Mouse (Mus musculus): ENCODE data around the gene Mfng. TPM values are rescaled to one million over a fixed set of nuclear protein-coding genes. Genes with fewer than 3 reads are reported as not detected.

Mfng gene
- polyA plus RNA-seq, 1 experiment from 2014 or later: 12.4 TPM

DNA sequence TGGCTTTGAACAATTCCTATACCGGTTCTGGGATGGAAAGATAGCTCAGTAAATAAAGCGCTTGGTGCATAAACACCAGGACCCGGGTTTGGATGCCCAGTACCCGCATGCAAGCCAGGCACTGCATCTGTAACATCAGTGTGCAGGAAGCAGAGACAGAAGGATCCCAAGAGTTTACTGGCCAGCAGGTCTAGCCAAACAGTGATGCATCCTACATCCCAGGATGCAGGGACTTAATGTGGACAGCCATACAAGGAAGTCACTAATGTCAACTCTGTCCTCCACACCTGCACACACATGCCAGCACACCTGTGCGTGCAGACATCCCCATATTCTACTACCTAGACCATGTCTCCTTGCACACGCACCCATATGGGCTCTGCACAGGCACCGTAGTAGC, 12.0 kb upstream of the Mfng start:
- H3K4me2 ChIP-seq: no peak overlapping the region
- DNase-seq (ENCODE audit: low spot score) (no peak), ATAC-seq (replicated peaks; ENCODE audit: low FRiP score) (no peak)
- no peak overlapping the region for H3K27ac ChIP-seq (ENCODE audit: low read depth, low read length)
- WGBS: 85% methylated on average over 7 of the region's 7 CpGs
- H3K9ac ChIP-seq (ENCODE audit: low read depth, low read length): no peak overlapping the region
- no peaks in the 10 kb centered on the region for H3K27me3 ChIP-seq (replicated peaks; ENCODE audit: control insufficient read depth, insufficient read depth, low read length)
- H3K4me1 ChIP-seq (replicated peaks; ENCODE audit: control insufficient read depth, insufficient read depth, low read length): peaks cover 11% of the 10 kb centered on the region
- H3K9me3 ChIP-seq (ENCODE audit: control insufficient read depth, low read length): no peaks in the 10 kb centered on the region
- H3K36me3 ChIP-seq (ENCODE audit: control insufficient read depth, insufficient read depth, low read length): no peaks in the 10 kb centered on the region
- H3K4me3 ChIP-seq (ENCODE audit: low read depth, low read length): no peak overlapping the region

DNA sequence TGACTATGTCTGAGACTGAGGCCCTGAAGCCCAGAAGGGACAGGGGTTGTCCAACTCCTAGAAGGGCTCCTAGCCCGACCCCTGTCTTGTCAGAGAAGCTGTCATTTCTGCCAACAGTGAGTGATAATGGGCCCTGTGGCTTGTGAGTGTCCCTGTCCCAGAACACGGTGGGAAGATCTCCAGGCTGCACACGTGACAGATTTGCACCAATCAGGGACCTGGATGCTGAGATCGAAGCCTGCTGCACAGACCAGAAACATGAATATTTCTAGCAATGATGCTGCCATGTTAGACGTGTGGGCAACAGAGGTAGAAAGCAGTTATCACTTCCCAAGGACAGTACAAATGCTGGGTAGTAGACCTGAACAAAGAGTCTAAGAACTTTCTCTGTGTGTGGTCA, 11.2 kb upstream of the Mfng start:
- no peaks in the 10 kb centered on the region for H3K36me3 ChIP-seq (ENCODE audit: control insufficient read depth, insufficient read depth, low read length)
- H3K9ac ChIP-seq (ENCODE audit: low read depth, low read length): no peak overlapping the region
- no peaks in the 10 kb centered on the region for H3K27me3 ChIP-seq (replicated peaks; ENCODE audit: control insufficient read depth, insufficient read depth, low read length)
- H3K27ac ChIP-seq (ENCODE audit: low read depth, low read length): no peak overlapping the region
- 66% methylated on average over 5 of the region's 5 CpGs for WGBS
- H3K4me1 ChIP-seq (replicated peaks; ENCODE audit: control insufficient read depth, insufficient read depth, low read length): peaks cover 11% of the 10 kb centered on the region
- H3K4me3 ChIP-seq (ENCODE audit: low read depth, low read length): no peak overlapping the region
- no peak overlapping the region for H3K4me2 ChIP-seq
- H3K9me3 ChIP-seq (ENCODE audit: control insufficient read depth, low read length): no peaks in the 10 kb centered on the region
- ATAC-seq (replicated peaks; ENCODE audit: low FRiP score): no peak
- no peak for DNase-seq (ENCODE audit: low spot score)

DNA sequence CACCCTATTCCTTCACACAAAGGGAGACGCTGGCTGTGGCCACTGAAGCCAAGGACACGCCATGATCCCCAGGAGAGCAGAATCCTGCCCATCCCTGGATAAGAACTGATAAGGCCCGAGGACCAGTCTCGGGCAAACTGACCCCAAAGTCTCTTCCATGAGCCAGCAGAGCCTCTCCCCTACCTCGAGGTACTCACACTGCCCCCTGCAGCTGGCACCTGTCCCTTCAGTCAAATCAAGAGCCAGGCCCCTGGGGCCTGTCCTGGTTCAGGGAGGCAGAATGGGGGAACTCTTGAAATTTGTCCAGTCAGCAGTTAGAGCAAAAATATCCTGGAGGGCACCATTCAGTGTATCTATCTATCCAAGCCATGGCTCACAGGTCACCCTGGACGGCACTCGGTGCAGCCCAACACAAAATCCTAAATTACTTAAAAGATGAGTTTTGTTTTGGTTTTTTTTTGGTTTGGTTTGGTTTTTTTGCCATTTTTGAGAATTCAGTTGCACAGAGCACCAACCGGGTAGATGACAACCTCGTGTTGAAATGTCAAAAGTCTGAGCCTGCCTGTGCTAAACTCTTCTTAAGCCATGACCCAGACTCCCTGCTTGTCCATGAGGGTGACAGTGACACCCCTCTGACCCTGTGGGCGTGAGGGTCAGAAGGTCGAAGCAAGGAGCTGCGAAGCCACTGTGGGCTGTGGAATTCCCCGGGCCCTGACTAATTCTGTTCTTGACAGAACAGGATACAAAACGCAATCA, 9.3 kb upstream of the Mfng start:
- no peak for DNase-seq (ENCODE audit: low spot score)

DNA sequence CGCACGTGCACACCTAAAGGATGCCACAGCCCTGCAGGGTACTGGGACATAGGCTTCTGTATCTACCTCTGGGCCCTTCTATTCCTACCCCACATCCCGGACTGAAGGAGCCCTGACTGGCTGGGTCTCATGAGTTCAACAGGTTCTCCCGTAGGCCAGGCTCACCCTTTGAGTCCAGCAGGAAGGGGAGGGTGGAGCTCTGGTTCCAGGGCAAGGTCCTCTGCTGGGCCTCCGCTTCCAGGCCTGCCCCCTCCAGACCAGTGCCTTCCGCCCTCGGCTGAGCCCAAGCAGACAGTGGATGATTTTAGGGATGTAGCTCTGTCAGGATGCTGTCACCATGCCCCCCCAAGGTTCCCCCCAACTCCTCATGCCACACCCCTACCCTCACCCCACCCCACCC, 7.6 kb upstream of the Mfng start:
- Histone ChIP-seq H3K9ac (ENCODE audit: low read depth, low read length) (no peak overlapping the region), H3K27me3 (replicated peaks; ENCODE audit: control insufficient read depth, insufficient read depth, low read length) (no peaks in the 10 kb centered on the region), H3K27ac (ENCODE audit: low read depth, low read length) (no peak overlapping the region), H3K4me2 (no peak overlapping the region), H3K9me3 (ENCODE audit: control insufficient read depth, low read length) (no peaks in the 10 kb centered on the region), H3K4me3 (ENCODE audit: low read depth, low read length) (no peak overlapping the region), H3K36me3 (ENCODE audit: control insufficient read depth, insufficient read depth, low read length) (no peaks in the 10 kb centered on the region), H3K4me1 (replicated peaks; ENCODE audit: control insufficient read depth, insufficient read depth, low read length) (peaks cover 8% of the 10 kb centered on the region; the same call in 1 of the 2 replicates)
- no peak for DNase-seq (ENCODE audit: low spot score)
- ATAC-seq (replicated peaks; ENCODE audit: low FRiP score): no peak
- WGBS: 76% methylated on average over 7 of the region's 7 CpGs

More for the DNA sequence above, 9.3 kb upstream of the Mfng start:
- Histone ChIP-seq H3K4me1 (replicated peaks; ENCODE audit: control insufficient read depth, insufficient read depth, low read length) (peaks cover 16% of the 10 kb centered on the region), H3K9me3 (ENCODE audit: control insufficient read depth, low read length) (no peaks in the 10 kb centered on the region), H3K27me3 (replicated peaks; ENCODE audit: control insufficient read depth, insufficient read depth, low read length) (no peaks in the 10 kb centered on the region), H3K27ac (ENCODE audit: low read depth, low read length) (no peak overlapping the region), H3K9ac (ENCODE audit: low read depth, low read length) (no peak overlapping the region), H3K4me3 (ENCODE audit: low read depth, low read length) (no peak overlapping the region), H3K4me2 (no peak overlapping the region), H3K36me3 (ENCODE audit: control insufficient read depth, insufficient read depth, low read length) (no peaks in the 10 kb centered on the region)
- 68% methylated on average over 14 of the region's 14 CpGs for WGBS
- ATAC-seq (replicated peaks; ENCODE audit: low FRiP score): no peak

DNA sequence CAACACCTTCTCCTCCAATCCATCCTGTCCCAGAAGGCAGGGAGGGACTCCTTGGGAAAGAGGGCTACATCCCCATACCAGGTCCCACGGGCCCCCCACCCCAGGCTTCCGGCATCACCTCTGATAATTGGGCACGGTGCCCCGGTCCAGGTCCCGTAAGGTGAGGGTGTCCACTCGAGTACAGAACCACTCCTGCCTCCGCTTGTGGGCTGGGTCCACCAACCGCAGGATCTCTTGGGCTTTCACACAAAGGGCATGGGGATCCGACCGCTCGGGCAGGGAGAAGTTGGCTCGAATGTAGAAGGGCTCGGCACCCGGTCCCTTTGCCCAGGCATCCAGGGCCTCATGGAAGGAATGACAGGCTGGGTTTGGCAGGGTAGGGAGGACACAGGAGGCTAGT, 7.1 kb upstream of the Mfng start:
- H3K9ac ChIP-seq (ENCODE audit: low read depth, low read length): no peak overlapping the region
- WGBS: 88% methylated on average over 14 of the region's 14 CpGs
- ATAC-seq (replicated peaks; ENCODE audit: low FRiP score) (no peak), DNase-seq (ENCODE audit: low spot score) (no peak)
- H3K36me3 ChIP-seq (ENCODE audit: control insufficient read depth, insufficient read depth, low read length): peaks cover 2% of the 10 kb centered on the region; the same call in 1 of the 2 replicates
- no peak overlapping the region for H3K4me2 ChIP-seq
- no peak overlapping the region for H3K27ac ChIP-seq (ENCODE audit: low read depth, low read length)
- no peaks in the 10 kb centered on the region for H3K9me3 ChIP-seq (ENCODE audit: control insufficient read depth, low read length)
- no peaks in the 10 kb centered on the region for H3K27me3 ChIP-seq (replicated peaks; ENCODE audit: control insufficient read depth, insufficient read depth, low read length)
- H3K4me3 ChIP-seq (ENCODE audit: low read depth, low read length): no peak overlapping the region
- 0 out of 2 replicates have a peak, but pooled peaks cover 5% of the 10 kb centered on the region for H3K4me1 ChIP-seq (replicated peaks; ENCODE audit: control insufficient read depth, insufficient read depth, low read length)

DNA sequence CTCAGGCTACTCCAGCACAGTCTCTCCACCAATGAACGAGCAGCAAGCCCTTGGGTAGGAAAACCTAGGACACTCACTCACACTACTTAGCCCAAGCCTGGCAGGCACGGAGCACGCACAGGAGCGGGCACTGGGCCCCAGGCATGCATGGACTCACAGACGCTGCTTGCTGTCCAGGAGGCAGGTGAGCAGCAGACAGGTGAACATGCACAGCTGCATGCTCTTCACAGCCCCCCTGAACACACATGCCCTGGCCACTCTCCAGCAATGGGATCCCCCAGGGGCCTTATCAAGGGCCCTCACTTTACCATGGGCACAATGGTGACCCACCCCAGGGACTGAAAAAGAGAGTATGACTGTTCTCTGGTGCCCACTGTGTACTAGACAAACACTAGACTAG, 6.4 kb upstream of the Mfng start:
- H3K9ac ChIP-seq (ENCODE audit: low read depth, low read length): no peak overlapping the region
- H3K27me3 ChIP-seq (replicated peaks; ENCODE audit: control insufficient read depth, insufficient read depth, low read length): no peaks in the 10 kb centered on the region
- WGBS: 77% methylated on average over 5 of the region's 5 CpGs
- H3K27ac ChIP-seq (ENCODE audit: low read depth, low read length): no peak overlapping the region
- DNase-seq (ENCODE audit: low spot score) (no peak), ATAC-seq (replicated peaks; ENCODE audit: low FRiP score) (no peak)
- no peak overlapping the region for H3K4me3 ChIP-seq (ENCODE audit: low read depth, low read length)
- no peak overlapping the region for H3K4me2 ChIP-seq
- no peaks in the 10 kb centered on the region for H3K9me3 ChIP-seq (ENCODE audit: control insufficient read depth, low read length)
- H3K36me3 ChIP-seq (ENCODE audit: control insufficient read depth, insufficient read depth, low read length): peaks cover 2% of the 10 kb centered on the region; the same call in 1 of the 2 replicates
- H3K4me1 ChIP-seq (replicated peaks; ENCODE audit: control insufficient read depth, insufficient read depth, low read length): 0 out of 2 replicates have a peak, but pooled peaks cover 5% of the 10 kb centered on the region

DNA sequence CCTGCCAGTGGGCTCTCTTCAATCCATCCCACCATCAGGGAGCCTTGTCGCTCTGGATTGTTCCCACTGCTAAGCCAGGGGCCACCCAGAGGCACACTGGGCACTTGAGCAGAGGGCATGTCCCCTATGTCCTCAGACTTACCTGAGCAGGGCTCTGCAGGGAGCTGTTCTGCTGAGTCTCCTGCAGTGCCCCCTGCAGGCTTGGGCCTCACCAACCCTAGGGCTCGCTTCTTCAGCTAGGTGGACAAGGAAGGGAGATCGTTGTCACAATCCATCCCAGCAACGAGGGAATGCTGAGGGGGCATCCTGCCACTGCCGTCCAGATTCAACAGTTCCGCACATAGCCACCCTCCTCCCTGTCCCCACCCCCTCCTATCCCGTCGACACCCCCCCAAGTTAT, 6.0 kb upstream of the Mfng start:
- WGBS: 76% methylated on average over 8 of the region's 8 CpGs

DNA sequence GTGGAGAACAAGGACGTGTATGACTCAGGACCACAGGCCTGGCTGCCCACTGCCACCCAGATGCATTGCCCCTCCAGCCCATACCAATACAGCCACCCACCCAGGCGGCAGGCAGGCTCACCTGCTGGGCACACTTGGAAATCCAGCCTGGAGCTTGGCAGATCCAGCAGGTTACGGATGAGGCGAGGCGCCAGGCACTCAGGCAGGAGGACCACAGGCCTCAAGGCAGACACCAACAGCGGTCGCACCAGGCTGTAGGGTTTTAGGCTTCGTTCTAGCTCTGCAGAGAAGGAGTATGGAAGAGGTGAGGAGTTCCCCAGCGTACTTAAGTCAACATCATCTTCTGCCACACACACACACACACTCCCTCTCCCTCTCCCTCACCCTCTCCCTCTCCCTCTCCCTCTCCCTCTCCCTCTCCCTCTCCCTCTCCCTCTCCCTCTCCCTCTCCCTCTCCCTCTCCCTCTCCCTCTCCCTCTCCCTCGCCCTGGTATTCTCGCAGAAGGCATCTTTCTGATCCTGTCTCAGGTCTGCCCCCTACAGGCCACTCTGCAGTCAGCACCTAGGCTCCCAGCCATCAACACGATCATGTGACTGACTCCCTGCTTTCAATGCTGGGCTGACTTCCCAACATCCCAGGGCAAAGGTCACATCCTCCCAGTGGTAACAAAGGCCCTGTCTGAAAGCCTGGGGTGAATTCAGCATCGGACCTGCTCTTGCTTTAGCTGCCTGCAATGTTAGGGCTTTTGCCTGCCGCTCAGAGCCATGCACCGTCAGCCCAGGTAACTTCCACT, 5.0 kb upstream of the Mfng start:
- H3K9me3 ChIP-seq (ENCODE audit: control insufficient read depth, low read length): no peaks in the 10 kb centered on the region
- no peak overlapping the region for H3K4me3 ChIP-seq (ENCODE audit: low read depth, low read length)
- peaks cover 2% of the 10 kb centered on the region; the same call in 1 of the 2 replicates for H3K36me3 ChIP-seq (ENCODE audit: control insufficient read depth, insufficient read depth, low read length)
- ATAC-seq (replicated peaks; ENCODE audit: low FRiP score) (peak; percentile 51), DNase-seq (ENCODE audit: low spot score) (peak; percentile 67)
- H3K4me1 ChIP-seq (replicated peaks; ENCODE audit: control insufficient read depth, insufficient read depth, low read length): peaks cover 9% of the 10 kb centered on the region; the same call in 1 of the 2 replicates
- H3K27me3 ChIP-seq (replicated peaks; ENCODE audit: control insufficient read depth, insufficient read depth, low read length): no peaks in the 10 kb centered on the region
- no peak overlapping the region for H3K9ac ChIP-seq (ENCODE audit: low read depth, low read length)
- H3K4me2 ChIP-seq: no peak overlapping the region
- 56% methylated on average over 14 of the region's 15 CpGs for WGBS
- no peak overlapping the region for H3K27ac ChIP-seq (ENCODE audit: low read depth, low read length)

More for the DNA sequence above, 6.0 kb upstream of the Mfng start:
- DNase-seq (ENCODE audit: low spot score): no peak
- Histone ChIP-seq H3K9ac (ENCODE audit: low read depth, low read length) (no peak overlapping the region), H3K27me3 (replicated peaks; ENCODE audit: control insufficient read depth, insufficient read depth, low read length) (no peaks in the 10 kb centered on the region), H3K4me3 (ENCODE audit: low read depth, low read length) (no peak overlapping the region), H3K4me2 (no peak overlapping the region), H3K27ac (ENCODE audit: low read depth, low read length) (no peak overlapping the region), H3K9me3 (ENCODE audit: control insufficient read depth, low read length) (no peaks in the 10 kb centered on the region), H3K36me3 (ENCODE audit: control insufficient read depth, insufficient read depth, low read length) (peaks cover 2% of the 10 kb centered on the region; the same call in 1 of the 2 replicates), H3K4me1 (replicated peaks; ENCODE audit: control insufficient read depth, insufficient read depth, low read length) (0 out of 2 replicates have a peak, but pooled peaks cover 5% of the 10 kb centered on the region)
- no peak for ATAC-seq (replicated peaks; ENCODE audit: low FRiP score)
